Mouse (Mus musculus) forebrain, postnatal 0 days (tissue): Measurements from ENCODE around the gene Nfkb1. TPM values are rescaled to one million over a fixed set of nuclear protein-coding genes. Genes with fewer than 3 reads are reported as not detected.
A peak's percentile ranks its signal among the peaks of the same experiment; 100 is the strongest.

Source experiments
- ATAC-seq: fragments of 200-750 bp; cut with Nextera tagmentation; 2 replicates; pipeline ENCODE4 v1.8.0; 2017; ENCODE audit warnings: mild to moderate bottlenecking, moderate library complexity
- DNase-seq: peaks from one replicate; pipeline ENCODE4 v3.0.0-alpha.2; 2015
- H3K27ac ChIP-seq: fragments of 300-500 bp; sonication (generic); 2 replicates; pipeline ENCODE4 v1.5.1; 2014; ENCODE audit warnings: low read depth, mild to moderate bottlenecking, antibody characterized with exemption, low read length, moderate library complexity, mixed read lengths
- H3K27me3 ChIP-seq: fragments of 300-500 bp; sonication (generic); 2 replicates; pipeline ENCODE4 v1.6.1; 2014; ENCODE audit warnings: mild to moderate bottlenecking, low read length, mixed read lengths; ENCODE audit not compliant: insufficient read depth
- H3K36me3 ChIP-seq: fragments of 300-500 bp; sonication (generic); 2 replicates; pipeline ENCODE4 v1.6.1; 2014; ENCODE audit warnings: mild to moderate bottlenecking, moderate library complexity; ENCODE audit not compliant: insufficient read depth
- H3K4me1 ChIP-seq: fragments of 300-500 bp; sonication (generic); 2 replicates; pipeline ENCODE4 v1.6.1; 2014; ENCODE audit warnings: antibody characterized with exemption; ENCODE audit not compliant: insufficient read depth
- H3K4me2 ChIP-seq: fragments of 300-500 bp; sonication (generic); 2 replicates; pipeline ENCODE4 v1.6.1; 2014; ENCODE audit warnings: low read depth, mild to moderate bottlenecking, moderate library complexity
- H3K4me3 ChIP-seq: fragments of 300-500 bp; sonication (generic); 2 replicates; pipeline ENCODE4 v1.5.1; 2014; ENCODE audit warnings: low read depth, low read length, mixed read lengths
- H3K9ac ChIP-seq: fragments of 300-500 bp; sonication (generic); 2 replicates; pipeline ENCODE4 v1.6.1; 2014; ENCODE audit warnings: mild to moderate bottlenecking
- H3K9me3 ChIP-seq: fragments of 300-500 bp; sonication (generic); 2 replicates; pipeline ENCODE4 v1.6.1; 2016; ENCODE audit warnings: low read length
- CTCF ChIP-seq: sonication (generic); IDR thresholded peaks from 2 replicates; pipeline ENCODE4 v1.5.1; 2016; ENCODE audit warnings: antibody characterized with exemption, control low read depth, low read depth
- WGBS: fragments of 180-500 bp; shearing (Covaris S2); extraction: QIAGEN DNeasy Blood & Tissue Kit; methylation state at CpG from one replicate; pipeline ENCODE4 v1.1.7; 2014; 5-methylcytosine and 5-hydroxymethylcytosine counted together
- polyA plus RNA-seq: library from polyadenylated mRNA; unstranded; fragments of >200 nt; fragmentation: Nextera tagmentation; extraction: Ambion mirVana; gene quantifications from 2 replicates; pipeline ENCODE4 v1.2.1, GENCODE M21; 2015
- total RNA-seq: library from RNA; depleted of rRNA; stranded (reverse); fragments of >200 nt; gene quantifications from 2 replicates; pipeline ENCODE4 v1.2.3, GENCODE M21; 2014

The Nfkb1 gene
- total and polyA plus RNA-seq, 2 experiments from 2014 or later, result 4.4 to 22.5 TPM

DNA sequence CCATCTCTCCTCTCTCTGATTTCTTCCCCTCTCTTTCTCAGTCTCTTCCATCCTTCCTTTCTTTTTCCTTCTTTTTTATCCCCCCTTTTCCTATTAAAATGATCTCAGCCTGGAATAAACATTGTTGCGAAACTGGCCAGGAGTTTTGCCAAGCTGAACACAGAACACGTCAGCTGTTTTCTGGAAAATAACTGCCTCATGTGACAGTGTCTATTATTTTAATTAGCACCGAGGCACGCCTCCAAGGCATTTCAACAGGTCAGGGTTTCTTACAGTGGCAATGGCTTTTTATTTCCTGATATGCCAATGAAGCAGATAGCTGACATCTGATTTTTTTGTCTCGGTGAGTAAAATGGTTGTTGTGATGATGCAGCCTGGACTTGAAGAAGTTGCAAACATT is 38.2 kb upstream of the Nfkb1 start:
- Histone ChIP-seq H3K4me2 (no peak overlapping the region), H3K36me3 (no peaks in the 10 kb centered on the region), H3K4me1 (0 out of 2 replicates have a peak, but pooled peaks cover 3% of the 10 kb centered on the region), H3K9ac (no peak overlapping the region), H3K27me3 (no peaks in the 10 kb centered on the region), H3K4me3 (no peak overlapping the region), H3K9me3 (no peaks in the 10 kb centered on the region), H3K27ac (no peak overlapping the region)
- ATAC-seq, result no peak
- 38% methylated on average over 5 of the region's 5 CpGs for WGBS
- no peak for TF ChIP-seq CTCF
- DNase-seq, result peak; percentile 31

DNA sequence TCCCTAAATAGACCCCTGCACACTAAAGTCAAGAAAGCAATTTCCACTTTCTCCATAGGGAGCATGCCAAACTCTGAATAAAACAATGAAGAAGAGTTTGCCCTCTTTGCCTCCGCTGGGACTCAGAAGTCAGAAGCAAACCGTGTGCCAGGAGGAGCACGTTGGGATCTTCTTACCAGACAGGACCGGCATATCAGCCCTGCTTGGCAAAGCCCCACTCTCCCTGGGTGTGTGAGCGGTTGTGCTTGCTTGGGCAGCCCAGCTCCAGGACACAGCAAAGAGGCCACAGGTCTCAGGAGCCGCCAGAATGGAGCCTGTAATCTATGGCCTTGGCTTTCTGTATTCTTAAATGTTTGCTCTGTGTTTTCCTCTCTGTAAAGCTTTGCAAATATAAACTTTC is 37.6 kb upstream of the Nfkb1 start:
- DNase-seq, result no peak
- Histone ChIP-seq H3K4me2 (no peak overlapping the region), H3K9me3 (no peaks in the 10 kb centered on the region), H3K9ac (no peak overlapping the region), H3K36me3 (no peaks in the 10 kb centered on the region), H3K27ac (no peak overlapping the region), H3K4me1 (0 out of 2 replicates have a peak, but pooled peaks cover 3% of the 10 kb centered on the region), H3K4me3 (no peak overlapping the region), H3K27me3 (no peaks in the 10 kb centered on the region)
- no peak for TF ChIP-seq CTCF
- no peak for ATAC-seq
- WGBS, result 53% methylated on average over 6 of the region's 6 CpGs

DNA sequence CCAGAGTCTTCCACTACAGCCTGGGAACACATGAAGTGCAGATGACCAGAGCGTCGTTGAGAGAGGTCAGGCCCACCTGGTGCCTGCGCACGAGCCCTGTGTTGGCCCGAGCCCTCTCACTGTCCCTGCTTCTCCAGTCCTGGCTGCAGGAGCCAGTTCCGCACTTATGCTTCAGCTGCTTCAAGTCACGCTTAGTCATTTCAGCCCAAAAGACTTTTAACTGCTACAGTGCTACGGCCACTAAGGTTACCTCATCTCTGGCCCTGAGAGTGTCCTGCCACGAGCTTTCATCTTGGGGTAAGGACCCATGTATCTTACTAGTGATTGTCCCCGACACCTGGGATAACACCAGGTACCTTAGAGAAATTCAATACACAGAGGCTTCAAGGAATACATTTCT is 36.0 kb upstream of the Nfkb1 start:
- H3K4me2 ChIP-seq, result no peak overlapping the region
- H3K4me3 ChIP-seq, result no peak overlapping the region
- no peak for DNase-seq
- H3K9me3 ChIP-seq, result no peaks in the 10 kb centered on the region
- TF ChIP-seq CTCF, result no peak
- WGBS, result 95% methylated on average over 10 of the region's 10 CpGs
- 0 out of 2 replicates have a peak, but pooled peaks cover 3% of the 10 kb centered on the region for H3K4me1 ChIP-seq
- no peaks in the 10 kb centered on the region for H3K36me3 ChIP-seq
- no peak overlapping the region for H3K27ac ChIP-seq
- H3K27me3 ChIP-seq, result no peaks in the 10 kb centered on the region
- no peak for ATAC-seq
- no peak overlapping the region for H3K9ac ChIP-seq

DNA sequence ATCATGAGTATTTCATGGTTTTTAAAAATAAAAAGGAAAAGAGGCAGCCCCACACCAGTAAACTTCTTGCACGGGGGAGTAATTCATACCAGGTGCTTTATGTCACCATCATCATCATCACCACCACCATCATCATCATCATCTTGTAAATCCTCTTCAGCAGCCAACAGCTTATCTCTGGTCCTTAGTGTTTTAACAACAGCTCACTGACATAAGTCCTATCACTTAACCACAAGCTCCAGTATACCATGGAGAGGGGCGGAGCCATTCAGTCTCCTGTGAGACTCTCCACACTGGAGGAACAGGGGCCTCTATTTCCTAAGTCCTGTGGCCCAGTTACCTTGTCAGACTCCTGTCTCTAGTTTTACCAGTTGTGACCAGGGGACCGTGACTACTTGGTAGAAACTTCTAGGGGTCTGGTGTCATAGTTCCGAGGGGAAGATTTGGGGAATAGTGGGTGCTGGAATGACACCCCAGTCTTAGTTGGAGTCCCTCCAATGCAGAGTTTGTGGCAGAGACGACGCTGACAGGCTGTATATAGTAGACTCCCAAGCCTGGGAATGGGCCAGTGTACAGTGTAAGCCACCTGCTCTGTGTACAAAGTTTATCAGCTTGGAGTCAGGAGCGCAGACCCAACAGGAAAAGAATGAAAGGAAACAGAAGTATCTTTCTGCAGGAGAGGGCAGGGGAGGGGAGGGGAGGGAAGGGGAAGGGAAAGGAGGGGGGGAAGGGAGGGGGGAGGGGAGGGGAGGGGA is 35.4 kb upstream of the Nfkb1 start:
- no peak for TF ChIP-seq CTCF
- Histone ChIP-seq H3K4me3 (no peak overlapping the region), H3K9me3 (no peaks in the 10 kb centered on the region), H3K4me2 (no peak overlapping the region), H3K4me1 (0 out of 2 replicates have a peak, but pooled peaks cover 3% of the 10 kb centered on the region), H3K27me3 (no peaks in the 10 kb centered on the region), H3K9ac (no peak overlapping the region), H3K36me3 (no peaks in the 10 kb centered on the region), H3K27ac (no peak overlapping the region)
- DNase-seq (no peak), ATAC-seq (no peak)
- 80% methylated on average over 7 of the region's 7 CpGs for WGBS

DNA sequence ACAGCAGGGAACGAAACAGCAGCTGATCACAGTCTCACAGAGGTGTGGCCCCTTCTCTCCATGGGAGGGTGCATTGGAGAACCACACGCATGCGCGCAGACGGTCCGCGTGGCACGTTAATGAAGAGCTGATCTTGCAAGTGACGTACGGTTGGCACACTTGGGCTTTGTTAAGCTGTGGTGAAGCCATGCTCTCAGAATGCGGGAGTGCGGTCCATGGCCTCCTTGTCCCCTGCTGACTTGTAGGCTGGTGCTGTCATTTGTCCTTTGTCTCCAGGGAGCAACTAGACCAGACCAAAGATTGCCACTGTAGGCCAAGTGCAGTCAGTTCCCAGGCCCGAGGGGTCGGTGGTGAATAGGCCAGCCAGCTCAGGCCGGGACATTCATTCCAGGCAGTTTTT is 34.7 kb upstream of the Nfkb1 start:
- no peak overlapping the region for H3K4me2 ChIP-seq
- H3K27me3 ChIP-seq, result no peaks in the 10 kb centered on the region
- TF ChIP-seq CTCF, result no peak
- ATAC-seq (peak; percentile 48), DNase-seq (no peak)
- no peaks in the 10 kb centered on the region for H3K36me3 ChIP-seq
- 0 out of 2 replicates have a peak, but pooled peaks cover 3% of the 10 kb centered on the region for H3K4me1 ChIP-seq
- no peak overlapping the region for H3K27ac ChIP-seq
- no peaks in the 10 kb centered on the region for H3K9me3 ChIP-seq
- no peak overlapping the region for H3K4me3 ChIP-seq
- H3K9ac ChIP-seq, result no peak overlapping the region
- 70% methylated on average over 15 of the region's 15 CpGs for WGBS

DNA sequence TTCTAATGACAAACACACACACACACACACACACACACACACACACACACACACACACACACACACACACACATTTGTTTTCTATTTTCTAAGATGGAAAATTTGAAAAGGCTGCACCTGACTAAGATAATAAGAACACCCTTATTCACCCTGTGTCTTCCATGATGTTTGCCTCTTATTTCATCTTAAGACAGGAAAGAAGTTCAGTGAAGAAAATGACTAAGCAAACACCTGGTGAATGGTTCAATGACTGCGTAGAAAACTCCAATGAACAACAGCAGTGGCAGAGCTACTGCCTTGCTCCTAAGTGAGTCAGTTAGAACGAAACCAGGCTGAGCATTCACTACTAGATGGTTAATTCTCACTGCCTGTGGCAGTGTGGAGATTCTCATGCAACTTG is 30.8 kb upstream of the Nfkb1 start:
- no peaks in the 10 kb centered on the region for H3K9me3 ChIP-seq
- no peak for TF ChIP-seq CTCF
- H3K36me3 ChIP-seq, result no peaks in the 10 kb centered on the region
- DNase-seq, result no peak
- 83% methylated on average over 2 of the region's 2 CpGs for WGBS
- H3K9ac ChIP-seq, result no peak overlapping the region
- no peaks in the 10 kb centered on the region for H3K4me1 ChIP-seq
- no peaks in the 10 kb centered on the region for H3K27me3 ChIP-seq
- H3K4me3 ChIP-seq, result no peak overlapping the region
- no peak for ATAC-seq
- no peak overlapping the region for H3K4me2 ChIP-seq
- no peak overlapping the region for H3K27ac ChIP-seq

DNA sequence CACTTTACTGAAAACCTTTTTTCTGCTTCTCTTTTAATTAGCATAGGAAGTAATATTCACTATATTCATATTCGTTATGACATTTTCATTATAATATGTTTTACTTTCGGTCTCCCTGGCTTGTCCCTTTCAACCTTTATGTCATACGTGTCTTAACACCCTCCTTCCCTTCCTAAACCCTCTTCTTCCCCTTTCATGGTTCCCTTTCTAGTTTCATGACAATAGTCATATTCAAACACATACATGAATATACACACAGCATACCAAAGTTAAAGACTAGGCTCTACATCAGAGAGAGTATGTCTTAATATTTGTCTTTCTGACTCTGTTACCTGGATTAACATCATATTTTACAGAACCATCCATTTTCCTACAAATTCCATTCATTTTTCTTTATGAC is 28.6 kb upstream of the Nfkb1 start:
- no peaks in the 10 kb centered on the region for H3K36me3 ChIP-seq
- no peak for TF ChIP-seq CTCF
- no peaks in the 10 kb centered on the region for H3K27me3 ChIP-seq
- 89% methylated on average over 3 of the region's 3 CpGs for WGBS
- no peak overlapping the region for H3K9ac ChIP-seq
- no peak overlapping the region for H3K4me3 ChIP-seq
- no peak for DNase-seq
- ATAC-seq, result no peak
- no peak overlapping the region for H3K4me2 ChIP-seq
- H3K9me3 ChIP-seq, result no peaks in the 10 kb centered on the region
- H3K27ac ChIP-seq, result no peak overlapping the region
- no peaks in the 10 kb centered on the region for H3K4me1 ChIP-seq
